Mouse (Mus musculus) kidney, embryonic 16.5 days (tissue): ENCODE results near the gene Nelfb. TPM values are rescaled to one million over a fixed set of nuclear protein-coding genes. Genes with fewer than 3 reads are reported as not detected.
"Not testable (repeated sequence)": the region's sequence is repeated elsewhere in the genome, so short reads cannot be mapped to it uniquely, and the experiment has no call there.

Experiments
- ATAC-seq: fragments of 200-750 bp; cut with Nextera tagmentation; 2 replicates; pipeline ENCODE4 v1.8.0; 2017; ENCODE audit warnings: moderate TSS enrichment; ENCODE audit not compliant: low FRiP score, low TSS enrichment
- H3K27ac ChIP-seq: fragments of 300-500 bp; sonication (generic); 2 replicates; pipeline ENCODE4 v1.5.1; 2014; ENCODE audit warnings: low read length
- H3K27me3 ChIP-seq: fragments of 300-500 bp; sonication (generic); 2 replicates; pipeline ENCODE4 v1.6.1; 2014; ENCODE audit warnings: low read length, control low read depth, mixed read lengths; ENCODE audit not compliant: insufficient read depth
- H3K36me3 ChIP-seq: fragments of 300-500 bp; sonication (generic); 2 replicates; pipeline ENCODE4 v1.6.1; 2014; ENCODE audit warnings: low read length, control low read depth, mixed read lengths; ENCODE audit not compliant: insufficient read depth
- H3K4me1 ChIP-seq: fragments of 300-500 bp; sonication (generic); 2 replicates; pipeline ENCODE4 v1.6.1; 2014; ENCODE audit warnings: low read length, control low read depth, mixed read lengths; ENCODE audit not compliant: insufficient read depth
- H3K4me2 ChIP-seq: fragments of 300-500 bp; sonication (generic); replicated peaks from 2 replicates; pipeline ENCODE4 v1.6.1; 2014; ENCODE audit warnings: low read depth, low read length
- H3K4me3 ChIP-seq: fragments of 300-500 bp; sonication (generic); 2 replicates; pipeline ENCODE4 v1.5.1; 2014; ENCODE audit warnings: mild to moderate bottlenecking, low read length
- H3K9ac ChIP-seq: fragments of 300-500 bp; sonication (generic); replicated peaks from 2 replicates; pipeline ENCODE4 v1.6.1; 2014; ENCODE audit warnings: low read length
- H3K9me3 ChIP-seq: fragments of 300-500 bp; sonication (generic); 2 replicates; pipeline ENCODE4 v1.6.1; 2016; ENCODE audit warnings: low read length, control low read depth
- WGBS: fragments of 180-500 bp; shearing (Covaris S2); extraction: QIAGEN DNeasy Blood & Tissue Kit; methylation state at CpG from one replicate; pipeline ENCODE4 v1.1.7; 2014; 5-methylcytosine and 5-hydroxymethylcytosine counted together
- polyA plus RNA-seq: library from polyadenylated mRNA; unstranded; fragments of >200 nt; fragmentation: Nextera tagmentation; extraction: Ambion mirVana; gene quantifications from 2 replicates; pipeline ENCODE4 v1.2.1, GENCODE M21; 2015

The Nelfb gene
- polyA plus RNA-seq, result 131 and 138 TPM in 2 replicates

- Histone ChIP-seq H3K4me2 (peak within 1 kb of the TSS; percentile 92), H3K27ac (peak within 1 kb of the TSS; percentile 90), H3K36me3 (peaks cover 15% of the 10 kb centered on the region; the same call in 1 of the 2 replicates), H3K9me3 (no peaks in the 10 kb centered on the region), H3K4me3 (peak within 1 kb of the TSS; percentile 90), H3K9ac (peak within 1 kb of the TSS; percentile 96), H3K27me3 (no peaks in the 10 kb centered on the region), H3K4me1 (peaks cover 23% of the 10 kb centered on the region)
- WGBS, result 0% methylated on average over 44 of the region's 44 CpGs
- ATAC-seq, result peak; percentile 94
Observed at GRCm38 (mm10) chr2:25211121-25211670, at the start of gene Nelfb. Nelfb (minus strand) TSS chr2:25211489.

DNA sequence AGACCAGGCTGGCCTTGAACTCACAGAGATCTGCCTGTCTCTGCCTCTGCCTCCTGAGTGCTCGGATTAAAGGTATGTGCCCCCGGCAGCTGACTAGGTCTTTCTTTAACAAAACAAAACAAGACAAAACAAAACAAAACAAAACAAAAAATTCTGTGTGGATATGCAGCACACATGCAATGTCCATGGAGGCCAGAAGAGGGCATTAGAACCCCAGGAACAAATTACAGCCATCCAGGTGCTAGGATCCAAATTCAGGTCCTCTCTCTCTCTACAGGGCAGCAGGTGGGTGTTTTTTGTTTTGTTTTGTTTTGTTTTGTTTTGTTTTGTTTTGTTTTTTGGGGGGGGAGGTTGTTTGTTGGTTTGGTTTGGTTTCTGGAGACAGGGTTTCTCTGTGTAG lies 47.6 kb upstream of the Nelfb start:
- Histone ChIP-seq H3K9me3 (no peaks in the 10 kb centered on the region), H3K27me3 (no peaks in the 10 kb centered on the region), H3K4me1 (peaks cover 22% of the 10 kb centered on the region), H3K9ac (no peak overlapping the region), H3K4me2 (no peak overlapping the region), H3K4me3 (no peak overlapping the region), H3K27ac (no peak overlapping the region), H3K36me3 (no peaks in the 10 kb centered on the region)
- WGBS, result 61% methylated on average over 2 of the region's 2 CpGs
- ATAC-seq, result no peak

- H3K9ac ChIP-seq, H3K36me3 ChIP-seq, H3K9me3 ChIP-seq, ATAC-seq, H3K27me3 ChIP-seq, H3K4me3 ChIP-seq, H3K27ac ChIP-seq, H3K4me2 ChIP-seq: not testable (repeated sequence)
- peaks cover 17% of the 10 kb centered on the region for H3K4me1 ChIP-seq
- 90% methylated on average over 5 of the region's 5 CpGs for WGBS
Observed at GRCm38 (mm10) chr2:25257250-25257649, 46.0 kb upstream of the Nelfb start.

GRCm38 (mm10) chr2:25256443-25257109 lies 45.3 kb upstream of the Nelfb start:
- not testable (repeated sequence) for H3K27ac ChIP-seq, ATAC-seq, H3K36me3 ChIP-seq, H3K9me3 ChIP-seq, H3K27me3 ChIP-seq
- Histone ChIP-seq H3K4me2 (peak overlapping the region; percentile 99), H3K4me3 (peak overlapping the region; percentile 98), H3K4me1 (peaks cover 17% of the 10 kb centered on the region), H3K9ac (peak overlapping the region; percentile 93)
- WGBS, result 53% methylated on average over 10 of the region's 12 CpGs

GRCm38 (mm10) chr2:25255284-25255779 lies 44.0 kb upstream of the Nelfb start, which contains the start of gene Tmem203:
Tmem203 (plus strand) TSS chr2:25255439.
- Histone ChIP-seq H3K27ac (peak within 1 kb of the TSS; percentile 76), H3K9ac (peak within 1 kb of the TSS; percentile 93), H3K36me3 (peaks cover 18% of the 10 kb centered on the region), H3K4me1 (peaks cover 17% of the 10 kb centered on the region), H3K9me3 (no peaks in the 10 kb centered on the region), H3K27me3 (no peaks in the 10 kb centered on the region), H3K4me3 (peak within 1 kb of the TSS; percentile 98), H3K4me2 (peak within 1 kb of the TSS; percentile 99)
- WGBS, result 0% methylated on average over 39 of the region's 39 CpGs
- ATAC-seq, result peak; percentile 89

DNA sequence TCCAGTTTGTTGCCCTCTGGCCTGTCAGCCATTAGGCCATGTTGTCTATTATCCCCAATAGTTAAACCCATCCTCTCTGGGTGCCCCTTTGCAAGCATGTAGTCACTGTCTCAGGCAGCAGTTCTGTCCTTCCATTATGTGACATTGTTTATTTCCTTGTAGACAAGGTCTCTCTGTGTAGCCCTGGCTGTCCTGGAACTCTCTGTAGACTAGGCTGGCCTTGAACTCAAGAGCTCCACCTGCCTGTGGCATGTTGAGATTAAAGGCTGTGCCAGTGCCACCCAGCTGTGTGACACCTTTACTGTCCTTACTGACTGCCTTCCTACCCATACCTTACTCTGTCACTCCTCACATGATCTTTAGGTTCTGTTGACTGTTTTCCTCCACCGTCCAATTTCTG lies 41.0 kb upstream of the Nelfb start:
- Histone ChIP-seq H3K4me2 (no peak overlapping the region), H3K4me3 (no peak overlapping the region), H3K9me3 (no peaks in the 10 kb centered on the region), H3K27ac (no peak overlapping the region), H3K4me1 (peaks cover 17% of the 10 kb centered on the region), H3K9ac (no peak overlapping the region), H3K36me3 (peaks cover 41% of the 10 kb centered on the region), H3K27me3 (no peaks in the 10 kb centered on the region)
- no peak for ATAC-seq
- WGBS, result 82% methylated on average over 1 of the region's 1 CpGs

DNA sequence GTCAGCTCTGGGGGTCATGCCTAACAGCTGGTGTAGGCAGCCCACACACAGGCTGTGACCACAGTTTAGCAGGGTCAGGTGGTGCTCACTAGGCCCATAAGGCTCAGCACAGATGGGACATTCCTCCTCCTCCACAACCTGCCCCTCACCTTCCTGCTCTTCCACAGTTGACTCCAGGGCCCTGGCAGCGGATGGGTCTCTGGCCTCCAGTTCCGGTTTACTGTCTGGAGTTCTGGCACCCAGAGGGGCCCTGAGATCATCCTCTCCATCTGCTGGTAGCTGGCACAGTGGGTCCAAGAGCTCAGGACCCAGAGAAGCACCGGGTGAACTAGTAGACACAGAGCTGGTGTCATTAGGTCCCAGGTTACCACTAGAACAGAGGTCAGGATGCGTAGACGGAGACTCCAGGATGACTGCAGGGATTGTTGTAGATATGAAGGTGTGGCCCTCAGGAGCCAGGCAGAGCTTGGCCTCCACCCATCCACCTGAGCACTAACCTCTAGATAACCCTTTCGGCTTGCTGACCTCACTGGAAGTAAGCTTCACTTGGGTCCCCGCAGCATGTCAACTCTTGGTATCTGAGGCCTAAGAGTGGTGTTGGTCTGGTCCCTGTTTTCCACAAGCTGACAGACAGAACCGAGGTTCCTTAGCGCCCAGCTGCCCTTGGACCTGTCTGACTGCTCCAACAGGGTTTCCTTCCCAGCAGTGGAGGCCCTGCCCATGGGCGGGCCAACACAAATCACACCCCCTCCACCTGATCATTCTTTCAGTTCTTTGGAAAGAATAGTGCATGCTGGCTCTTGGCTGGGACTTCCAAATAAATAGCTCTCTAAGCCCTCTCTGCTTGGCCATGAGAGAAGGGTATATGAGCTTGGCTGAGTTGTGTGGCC lies 35.1 kb upstream of the Nelfb start, which contains the start of gene AL732309.1:
Gene AL732309.1, minus strand, starts transcription at position 681 of the 890 bp plus-strand sequence.
- no peaks in the 10 kb centered on the region for H3K9me3 ChIP-seq

GRCm38 (mm10) chr2:25244144-25244543 lies 32.9 kb upstream of the Nelfb start:
- Histone ChIP-seq H3K27me3 (peaks cover 20% of the 10 kb centered on the region), H3K9me3 (no peaks in the 10 kb centered on the region), H3K4me3 (no peak overlapping the region), H3K36me3 (peaks cover 19% of the 10 kb centered on the region), H3K4me1 (peaks cover 26% of the 10 kb centered on the region), H3K9ac (no peak overlapping the region), H3K27ac (no peak overlapping the region), H3K4me2 (no peak overlapping the region)
- no peak for ATAC-seq
- WGBS, result 87% methylated on average over 4 of the region's 4 CpGs

More for the DNA sequence above, 35.1 kb upstream of the Nelfb start, which contains the start of gene AL732309.1:
- H3K9ac ChIP-seq, result no peak within 1 kb of the TSS
- H3K4me2 ChIP-seq, result no peak within 1 kb of the TSS
- H3K4me3 ChIP-seq, result no peak within 1 kb of the TSS
- H3K27me3 ChIP-seq, result peaks cover 17% of the 10 kb centered on the region
- WGBS, result 82% methylated on average over 10 of the region's 10 CpGs
- peaks cover 15% of the 10 kb centered on the region for H3K4me1 ChIP-seq
- H3K36me3 ChIP-seq, result peaks cover 38% of the 10 kb centered on the region
- no peak for ATAC-seq
- no peak within 1 kb of the TSS for H3K27ac ChIP-seq

- H3K36me3 ChIP-seq, result peaks cover 13% of the 10 kb centered on the region
- H3K4me1 ChIP-seq, result peaks cover 26% of the 10 kb centered on the region
- H3K27me3 ChIP-seq, result peaks cover 20% of the 10 kb centered on the region
- no peaks in the 10 kb centered on the region for H3K9me3 ChIP-seq
- no peak overlapping the region for H3K4me2 ChIP-seq
- ATAC-seq, result no peak
- WGBS, result 82% methylated on average over 8 of the region's 8 CpGs
- H3K9ac ChIP-seq, result no peak overlapping the region
- no peak overlapping the region for H3K4me3 ChIP-seq
- H3K27ac ChIP-seq, result no peak overlapping the region
Observed at GRCm38 (mm10) chr2:25243342-25243741, 32.1 kb upstream of the Nelfb start.
